Mouse (Mus musculus) heart, adult 2 months (tissue): ENCODE measurements at regions not wholly inside any gene's neighbourhood (a gene's known extent, or its start where the extent isn't known, plus 50 kb on each side); places are given as distances from the start of the nearest gene placed in this dataset.
"Not testable (repeated sequence)": the region's sequence is repeated elsewhere in the genome, so short reads cannot be mapped to it uniquely, and the experiment has no call there.

ENCODE experiments used
- DNase-seq, 2 experiments: peaks; one replicate each; pipeline ENCODE4 v3.0.0; 2021
- H3K27ac ChIP-seq: fragments of 200-600 bp; 2 replicates; pipeline ENCODE4 v1.8.1; 2022
- H3K27me3 ChIP-seq: fragments of 200-500 bp; 2 replicates; pipeline ENCODE4 v1.6.1; 2012; ENCODE audit warnings: mild to moderate bottlenecking, low read length, inconsistent platforms, mixed read lengths; ENCODE audit not compliant: control insufficient read depth, insufficient read depth
- H3K36me3 ChIP-seq: fragments of 200-500 bp; 2 replicates; pipeline ENCODE4 v1.6.1; 2012; ENCODE audit warnings: low read length, inconsistent platforms; ENCODE audit not compliant: control insufficient read depth, insufficient read depth
- H3K4me1 ChIP-seq: fragments of 200-500 bp; 2 replicates; pipeline ENCODE4 v1.6.1; 2011; ENCODE audit warnings: low read length; ENCODE audit not compliant: control insufficient read depth, insufficient read depth
- H3K4me3 ChIP-seq: fragments of 200-600 bp; 2 replicates; pipeline ENCODE4 v1.8.1; 2022
- H3K79me2 ChIP-seq: fragments of 200-500 bp; replicated peaks from 2 replicates; pipeline ENCODE4 v1.6.1; 2012; ENCODE audit warnings: mild to moderate bottlenecking, inconsistent platforms, low read length, moderate library complexity, mixed read lengths; ENCODE audit not compliant: control insufficient read depth, insufficient read depth
- H3K9ac ChIP-seq: fragments of 200-500 bp; 2 replicates; pipeline ENCODE4 v1.6.1; 2012; ENCODE audit warnings: low read depth, mild to moderate bottlenecking, control low read depth, inconsistent platforms, low read length, mixed read lengths
- CTCF ChIP-seq: fragments of 200-600 bp; IDR thresholded peaks from 2 replicates; pipeline ENCODE4 v1.8.1; 2022; ENCODE audit warnings: antibody characterized with exemption, mild to moderate bottlenecking, moderate library complexity
- EP300 ChIP-seq: fragments of 200-500 bp; IDR thresholded peaks from 2 replicates; pipeline ENCODE4 v1.6.1; 2011; ENCODE audit warnings: low read depth, low read length, control low read depth; ENCODE audit not compliant: insufficient read depth
- POLR2A ChIP-seq: fragments of 200-500 bp; IDR thresholded peaks from 2 replicates; pipeline ENCODE4 v1.6.1; 2011; ENCODE audit warnings: mild to moderate bottlenecking, low read depth, low read length, control low read depth; ENCODE audit not compliant: insufficient read depth
- WGBS: fragments of 180-500 bp; shearing (Covaris S2); methylation state at CpG from one replicate; pipeline ENCODE4 v1.1.7; 2018; 5-methylcytosine and 5-hydroxymethylcytosine counted together
- intact Hi-C: fragments of 180-260 bp; cut with DNase I; formaldehyde crosslinking; loops from one replicate; pipeline ENCODE4 v1.15.1; 2025

DNA sequence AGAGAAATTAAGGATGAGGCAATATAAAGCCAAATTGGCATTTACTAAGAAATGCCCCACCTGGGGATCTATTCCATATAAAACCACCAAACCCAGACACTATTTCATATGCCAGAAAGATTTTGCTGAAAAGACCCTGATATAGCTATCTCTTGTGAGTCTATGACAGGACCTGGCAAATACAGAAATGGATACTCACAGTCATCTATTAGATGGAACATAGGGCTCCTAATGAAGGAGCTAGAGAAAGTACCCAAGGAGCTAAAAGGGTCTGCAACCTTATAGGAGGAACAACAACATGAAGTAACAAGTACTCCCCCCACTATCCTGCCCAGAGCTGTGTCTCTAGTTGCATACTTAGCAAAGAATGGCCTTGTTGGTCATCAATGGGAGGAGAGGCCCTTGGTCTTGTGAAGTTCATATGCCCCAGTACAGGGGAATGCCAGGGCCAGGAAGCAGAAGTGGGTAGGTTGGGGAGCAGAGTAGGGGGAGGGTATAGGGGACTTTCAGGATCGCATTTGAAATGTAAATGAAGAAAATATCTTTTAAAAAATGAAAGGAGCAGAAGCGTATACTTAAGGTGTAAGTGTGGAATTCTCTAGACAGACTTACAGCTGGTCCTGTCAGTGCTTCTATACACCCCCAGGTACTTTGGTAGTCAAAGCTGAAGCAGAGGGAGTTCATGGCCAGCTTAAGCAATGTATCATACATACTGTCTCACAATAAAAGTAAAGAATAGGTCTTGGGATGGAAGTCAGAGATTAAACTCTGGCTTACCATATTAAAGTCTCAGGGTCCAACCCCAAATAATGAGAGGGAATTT, 128.2 kb downstream of the Olfr164 start:
- Histone ChIP-seq H3K27me3 (no peaks in the 10 kb centered on the region), H3K36me3 (no peaks in the 10 kb centered on the region), H3K79me2 (no peaks in the 10 kb centered on the region), H3K4me1 (no peaks in the 10 kb centered on the region), H3K27ac (no peak overlapping the region), H3K4me3 (no peak overlapping the region), H3K9ac (no peak overlapping the region)
- 69% methylated on average over 2 of the region's 2 CpGs for WGBS
- intact Hi-C loops: no loop called here
- TF ChIP-seq EP300 (no peak), CTCF (no peak), POLR2A (no peak)
- no peak for DNase-seq

DNA sequence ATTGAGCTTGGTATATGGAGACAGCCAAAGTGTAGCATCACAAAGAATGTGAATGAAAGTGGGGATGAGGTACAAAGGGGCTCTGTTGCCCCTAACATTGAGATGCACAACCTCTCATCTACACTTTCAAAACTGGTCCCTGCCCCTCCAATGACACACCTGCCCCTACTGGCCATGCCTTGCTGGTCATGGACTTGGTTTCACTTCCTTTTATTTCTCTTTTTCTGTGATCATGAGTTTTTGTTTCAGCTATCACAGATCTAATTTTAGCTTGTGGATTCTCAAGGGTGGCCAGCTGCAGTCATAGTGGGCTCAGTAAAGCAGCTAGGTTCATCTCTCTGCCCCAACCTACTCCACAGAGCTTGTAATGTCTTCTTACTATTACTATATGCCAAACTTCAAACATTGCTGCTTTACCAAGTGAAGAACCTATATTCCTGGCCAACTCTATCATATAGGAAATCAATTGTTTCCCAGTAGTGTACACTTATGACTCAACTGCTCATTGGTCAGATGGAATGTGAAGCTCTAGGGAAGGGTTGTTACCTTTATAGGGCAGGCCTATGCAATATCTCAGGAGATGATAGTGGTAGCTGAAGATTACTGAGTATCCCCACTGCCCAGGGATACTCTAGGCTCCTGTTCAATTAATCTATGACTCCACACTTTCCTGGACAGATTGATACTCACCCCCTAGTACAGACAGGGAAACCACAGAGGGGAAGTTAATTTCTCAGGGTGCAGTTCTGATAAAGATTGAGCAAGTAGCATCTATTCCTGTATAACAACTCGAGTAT, 134.5 kb downstream of the Olfr164 start:
- H3K36me3 ChIP-seq: no peaks in the 10 kb centered on the region
- DNase-seq: peak in 1 of 2 experiments; percentile 14
- TF ChIP-seq POLR2A: no peak
- TF ChIP-seq CTCF: no peak
- no peak for TF ChIP-seq EP300
- H3K27me3 ChIP-seq: no peaks in the 10 kb centered on the region
- no peak overlapping the region for H3K27ac ChIP-seq
- no peaks in the 10 kb centered on the region for H3K4me1 ChIP-seq
- no peak overlapping the region for H3K4me3 ChIP-seq
- H3K9ac ChIP-seq: no peak overlapping the region
- intact Hi-C loops: no loop called here
- H3K79me2 ChIP-seq: no peaks in the 10 kb centered on the region
- WGBS: 13% methylated on average over 1 of the region's 1 CpGs

DNA sequence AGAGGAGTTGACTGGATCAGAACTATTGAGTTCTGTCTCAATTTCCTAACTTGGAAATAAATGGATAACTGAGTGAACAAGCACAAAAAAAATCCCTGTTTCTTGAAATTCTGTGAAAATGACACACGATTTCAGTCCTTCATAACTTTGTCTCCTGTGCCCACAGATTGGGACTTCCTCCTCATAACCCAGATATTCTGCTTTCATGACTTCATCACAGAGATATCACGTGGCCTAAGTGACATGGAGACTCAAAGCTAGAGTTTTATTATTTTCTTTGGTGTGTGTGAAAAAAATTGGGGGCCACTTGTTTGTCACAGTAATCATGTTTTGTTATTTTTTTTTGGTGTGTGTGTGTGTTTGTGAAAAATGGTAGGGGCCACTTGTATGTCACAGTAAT, 160.8 kb downstream of the Olfr164 start:
- Histone ChIP-seq H3K36me3 (no peaks in the 10 kb centered on the region), H3K79me2 (no peaks in the 10 kb centered on the region), H3K4me3 (no peak overlapping the region), H3K27me3 (no peaks in the 10 kb centered on the region), H3K27ac (no peak overlapping the region), H3K4me1 (no peaks in the 10 kb centered on the region), H3K9ac (no peak overlapping the region)
- 33% methylated on average over 2 of the region's 2 CpGs for WGBS
- TF ChIP-seq EP300 (no peak), POLR2A (no peak), CTCF (no peak)
- DNase-seq: no peak
- intact Hi-C loops: no loop called here

DNA sequence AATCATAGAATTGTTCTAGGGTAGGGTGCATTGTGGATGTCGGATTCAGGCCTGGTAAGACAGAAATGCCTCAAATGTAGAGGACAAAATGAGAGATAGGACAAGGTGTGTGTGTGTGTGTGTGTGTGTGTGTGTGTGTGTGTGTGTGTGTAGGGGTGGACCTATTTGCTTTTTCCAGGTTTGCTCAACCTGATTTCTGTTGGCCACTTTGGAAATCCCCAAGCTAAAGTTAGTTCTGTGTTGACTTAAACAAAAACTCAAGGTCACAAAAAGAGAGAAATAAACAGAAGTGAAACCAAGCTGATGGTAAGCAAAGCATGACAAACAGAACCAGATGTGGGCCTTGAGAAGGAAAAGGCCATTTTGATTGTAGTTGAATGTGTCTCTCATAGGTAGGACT, 161.4 kb downstream of the Olfr164 start:
- intact Hi-C loops, H3K27ac ChIP-seq, H3K79me2 ChIP-seq, H3K36me3 ChIP-seq, H3K9ac ChIP-seq, H3K4me3 ChIP-seq, H3K4me1 ChIP-seq, DNase-seq, H3K27me3 ChIP-seq: not testable (repeated sequence)
- WGBS: 60% methylated on average over 1 of the region's 1 CpGs

DNA sequence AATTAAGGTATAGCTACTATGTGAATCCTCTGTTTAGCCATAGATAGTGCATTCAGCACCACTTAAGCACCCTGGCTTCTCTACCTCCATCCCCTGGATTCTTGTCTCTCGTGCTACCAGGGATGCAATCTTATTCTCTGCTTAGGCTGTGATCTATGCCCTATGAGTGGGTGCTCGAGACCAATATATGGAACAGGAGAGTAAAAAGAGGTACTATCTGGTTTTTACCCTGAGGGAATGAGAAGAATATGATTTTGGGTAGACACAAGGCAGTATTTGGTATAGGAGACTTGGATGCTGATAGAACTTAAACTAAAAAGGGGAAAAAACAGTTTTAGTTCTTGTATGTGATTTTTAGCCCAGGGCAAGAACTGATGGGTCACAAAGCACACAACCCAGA, 162.8 kb downstream of the Olfr164 start:
- no peak for TF ChIP-seq CTCF
- TF ChIP-seq POLR2A: no peak
- TF ChIP-seq EP300: no peak
- Histone ChIP-seq H3K79me2 (no peaks in the 10 kb centered on the region), H3K36me3 (no peaks in the 10 kb centered on the region), H3K4me1 (no peaks in the 10 kb centered on the region), H3K27ac (no peak overlapping the region), H3K27me3 (no peaks in the 10 kb centered on the region), H3K9ac (no peak overlapping the region), H3K4me3 (no peak overlapping the region)
- DNase-seq: no peak
- 38% methylated on average over 2 of the region's 2 CpGs for WGBS
- intact Hi-C loops: no loop called here

DNA sequence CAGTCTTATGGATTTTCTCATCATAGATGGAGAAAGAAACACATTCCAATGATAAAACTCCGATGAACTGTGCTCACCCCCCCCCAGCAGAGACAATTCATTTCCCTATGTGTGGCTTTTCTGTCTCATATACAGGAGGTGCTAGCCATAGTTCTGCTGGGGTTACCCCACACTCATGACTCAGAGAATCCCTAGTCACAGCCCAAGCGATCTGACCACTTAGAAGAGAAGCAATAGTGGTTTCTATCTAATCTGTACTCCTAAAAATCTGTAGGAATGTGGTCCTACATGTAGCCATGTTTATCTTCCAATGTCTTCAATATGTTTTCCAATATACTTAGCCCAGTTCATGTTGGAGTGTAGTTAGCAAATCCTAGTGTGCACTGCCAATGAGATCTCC, 163.3 kb downstream of the Olfr164 start:
- intact Hi-C loops: no loop called here

More for the DNA sequence above, 163.3 kb downstream of the Olfr164 start:
- H3K79me2 ChIP-seq: no peaks in the 10 kb centered on the region
- no peaks in the 10 kb centered on the region for H3K27me3 ChIP-seq
- no peak overlapping the region for H3K9ac ChIP-seq
- DNase-seq: no peak
- H3K4me3 ChIP-seq: no peak overlapping the region
- H3K36me3 ChIP-seq: no peaks in the 10 kb centered on the region
- H3K4me1 ChIP-seq: no peaks in the 10 kb centered on the region
- TF ChIP-seq CTCF: no peak
- TF ChIP-seq EP300: no peak
- 65% methylated on average over 2 of the region's 2 CpGs for WGBS
- no peak overlapping the region for H3K27ac ChIP-seq
